Mouse (Mus musculus) gastrocnemius, postnatal 36 days (tissue): Measurements from ENCODE around the gene Plcd4. TPM values are rescaled to one million over a fixed set of nuclear protein-coding genes. Genes with fewer than 3 reads are reported as not detected.

Experiments
- DNase-seq, 2 experiments: peaks; one replicate each; pipeline ENCODE4 v3.0.0; 2022
- intact Hi-C: fragments of 180-260 bp; cut with DNase I; formaldehyde crosslinking; loops from one replicate; pipeline ENCODE4 v1.15.1; 2025
- microRNA-seq, 2 experiments: library from miRNA; unstranded; fragments of <30 nt; microRNA quantifications; one replicate each; pipeline ENCODE4 v1.2.0; 2021
- total RNA-seq, 2 experiments: library from RNA; stranded (reverse); gene quantifications; 2 replicates each; pipeline ENCODE4 v1.2.3; 2021

The Plcd4 gene
- total RNA-seq, 2 experiments from 2014 or later = 52.2 to 73.6 TPM

GRCm38 (mm10) chr1:74587773-74588445, 45.2 kb downstream of the Plcd4 start, which contains the start of the genes Zfp142 and Bcs1l:
TSS of gene Zfp142 (minus strand) at chr1:74588246.
TSS of gene Bcs1l (plus strand) at chr1:74588289.
- peak; percentile 96 to 99 for DNase-seq
- intact Hi-C loops = no loop called here

- intact Hi-C loops = no loop called here
- DNase-seq = no peak
These were observed 51.7 kb downstream of the Plcd4 start for GRCm38 (mm10) chr1:74594434-74594833.

- intact Hi-C loops = loop anchor here (5.0 kb wide), 1 partner anchor 162 kb away; no protein-coding TSS in a partner anchor
These were observed 58.0 kb downstream of the Plcd4 start for GRCm38 (mm10) chr1:74600501-74601266.

GRCm38 (mm10) chr1:74601267-74601962, 58.7 kb downstream of the Plcd4 start, which contains the start of the genes Rnf25 and Stk36:
TSS of gene Rnf25 (minus strand) at chr1:74601397.
TSS of gene Stk36 (plus strand) at chr1:74601445.
- intact Hi-C loops = loop anchor here (5.0 kb wide), 1 partner anchor 161 kb away; no protein-coding TSS in a partner anchor

More at GRCm38 (mm10) chr1:74600501-74601266, 58.0 kb downstream of the Plcd4 start:
- no peak for DNase-seq

More at GRCm38 (mm10) chr1:74601267-74601962, 58.7 kb downstream of the Plcd4 start, which contains the start of the genes Rnf25 and Stk36:
- peak; percentile 73 to 75 for DNase-seq

Small RNA genes lying within 50 kb of the gene (microRNA-seq; reads per million reads assigned to microRNA genes)
- 0 reads per million in 2 experiments for gene Gm25035

Other genes with a start within 250 kb of the Plcd4 start
- gene Tmbim1, start 237.3 kb upstream of the Plcd4 start, total RNA-seq = 10 to 100 TPM; 23.0 to 28.8 TPM
- gene Catip, start 180.8 kb upstream of the Plcd4 start, total RNA-seq = under 1 TPM in 1 of 2 experiments, not detected in 1; 0.12 TPM
- 1 to 10 TPM; 3.0 to 3.9 TPM for gene Slc11a1, start 167.7 kb upstream of the Plcd4 start, total RNA-seq
- 10 to 100 TPM; 82.2 to 97.4 TPM for gene Ctdsp1, start 151.4 kb upstream of the Plcd4 start, total RNA-seq
- gene Vil1, start 133.5 kb upstream of the Plcd4 start, total RNA-seq = not detected
- 10 to 100 TPM; 11.1 to 11.6 TPM for gene Cnot9, start 36.8 kb upstream of the Plcd4 start, total RNA-seq
- gene Usp37, start 1.4 kb downstream of the Plcd4 start, total RNA-seq = 1 to 10 TPM; 7.8 to 8.8 TPM
- 1 to 10 TPM; 7.1 to 7.2 TPM for gene Zfp142, start 45.4 kb downstream of the Plcd4 start, total RNA-seq
- 10 to 100 TPM; 17.9 to 19.6 TPM for gene Bcs1l, start 45.4 kb downstream of the Plcd4 start, total RNA-seq
- gene Rnf25, start 58.5 kb downstream of the Plcd4 start, total RNA-seq = 10 to 100 TPM; 15.1 to 17.5 TPM
- gene Stk36, start 58.6 kb downstream of the Plcd4 start, total RNA-seq = under 1 TPM; 0.38 to 0.39 TPM
- 10 to 100 TPM; 11.3 to 14.3 TPM for gene Ttll4, start 118.9 kb downstream of the Plcd4 start, total RNA-seq
- gene Cyp27a1, start 170.7 kb downstream of the Plcd4 start, total RNA-seq = 10 to 100 TPM; 41.0 to 44.1 TPM
- 10 to 100 TPM; 63.9 to 90.3 TPM for gene Prkag3, start 206.3 kb downstream of the Plcd4 start, total RNA-seq
- gene Wnt6, start 229.0 kb downstream of the Plcd4 start, total RNA-seq = under 1 TPM; 0.20 to 0.32 TPM
- not detected for gene Wnt10a, start 248.6 kb downstream of the Plcd4 start, total RNA-seq